Mouse (Mus musculus): ENCODE measurements around the gene Scgb1b11. TPM values are rescaled to one million over a fixed set of nuclear protein-coding genes. Genes with fewer than 3 reads are reported as not detected.
"Not testable (repeated sequence)": the region's sequence is repeated elsewhere in the genome, so short reads cannot be mapped to it uniquely, and the experiment has no call there.

Scgb1b11 gene
- total RNA-seq (2021) = not detected
- long read RNA-seq, experiment 1 = 0 reads
- long read RNA-seq, experiment 2 = 0 reads

DNA sequence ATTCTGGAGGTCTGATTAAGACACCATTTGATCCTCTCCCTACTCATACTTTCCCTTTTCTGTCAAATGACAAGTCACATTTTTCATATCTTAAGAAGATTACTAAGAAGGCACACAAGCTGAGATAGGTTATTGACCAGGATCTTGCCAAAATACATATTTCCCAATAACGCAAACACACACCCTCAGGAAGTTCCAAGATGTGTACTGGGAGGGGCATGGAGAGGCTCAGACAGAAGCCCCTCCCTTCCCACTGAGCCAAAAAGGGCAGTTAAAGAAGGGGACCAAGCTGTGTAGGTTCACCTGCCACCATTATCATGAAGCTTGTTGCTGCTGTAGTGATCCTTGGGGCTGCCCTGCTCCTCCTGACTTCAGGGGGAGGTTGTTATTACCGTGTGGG, at the start of gene Scgb1b11:
Gene Scgb1b11 (plus strand): TSS at position 301 of the 400 bp plus-strand sequence.
- not testable (repeated sequence) for DNase-seq (ENCODE audit: low spot score)

DNA sequence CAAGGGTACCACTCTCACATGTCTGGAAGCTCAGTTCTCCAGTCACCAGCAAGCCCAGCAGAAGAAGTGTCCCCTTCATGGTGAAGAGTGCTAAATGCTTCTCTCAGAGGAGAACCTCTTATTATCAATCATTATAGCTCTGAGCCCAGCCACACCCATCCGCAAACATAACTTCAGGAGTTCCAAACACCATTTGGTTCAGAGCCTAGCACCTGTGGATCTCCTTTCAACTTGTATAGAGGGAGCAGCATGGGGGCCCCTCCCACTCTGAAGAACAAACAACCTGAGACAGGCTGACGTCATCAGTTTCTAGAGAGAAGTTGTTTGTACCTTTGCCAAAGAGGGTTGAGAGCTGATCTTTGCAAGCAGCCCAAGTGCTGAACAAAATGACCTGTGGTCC, 11.6 kb upstream of the Scgb1b11 start, which contains the start of gene Scgb2b11:
Gene Scgb2b11 (minus strand): TSS at position 101 of the 400 bp plus-strand sequence.
- not testable (repeated sequence) for DNase-seq (ENCODE audit: low spot score)

Other genes starting within 250 kb of the Scgb1b11 start
- not detected for gene Scgb1b10, start 122.0 kb upstream of the Scgb1b11 start, total RNA-seq (2021)
- not detected for gene Scgb2b11, start 11.7 kb upstream of the Scgb1b11 start, total RNA-seq (2021)
- not detected for gene Scgb2b12, start 104.4 kb downstream of the Scgb1b11 start, total RNA-seq (2021)
- not detected for gene Scgb1b12, start 111.3 kb downstream of the Scgb1b11 start, total RNA-seq (2021)
- not detected for gene Scgb1b29, start 218.7 kb downstream of the Scgb1b11 start, total RNA-seq (2021)